Mouse (Mus musculus) retina, adult 2 months (tissue): Measurements from ENCODE around the gene Serpina3g.
"Not testable (repeated sequence)": the region's sequence is repeated elsewhere in the genome, so short reads cannot be mapped to it uniquely, and the experiment has no call there.

ENCODE experiments used
- DNase-seq: peaks from one replicate; pipeline ENCODE4 v3.0.0-alpha.2; 2012; ENCODE audit warnings: low read depth, low spot score

Gene Serpina3g

DNA sequence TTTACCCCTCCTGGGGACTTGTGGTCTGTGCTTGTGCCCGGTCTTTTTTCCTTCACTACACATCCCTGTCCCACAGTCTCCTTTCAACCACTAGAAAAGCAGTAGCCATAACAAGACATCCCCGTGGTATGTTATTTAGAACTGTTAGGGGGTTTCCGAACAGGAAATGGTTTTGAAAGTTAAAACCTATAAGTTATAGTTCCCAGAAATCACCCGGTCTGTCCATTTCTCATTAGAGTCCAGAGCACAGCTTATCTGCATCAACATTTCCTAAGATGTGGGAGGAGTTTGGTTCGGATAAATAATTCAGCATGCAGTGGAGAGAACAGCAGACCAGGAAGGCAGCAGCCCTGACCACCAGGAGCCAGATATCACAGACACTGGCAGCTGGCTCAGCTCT is at the start of gene Serpina3g:
Serpina3g (plus strand) TSS at position 331 of the 400 bp plus-strand sequence.
- DNase-seq = no peak

DNA sequence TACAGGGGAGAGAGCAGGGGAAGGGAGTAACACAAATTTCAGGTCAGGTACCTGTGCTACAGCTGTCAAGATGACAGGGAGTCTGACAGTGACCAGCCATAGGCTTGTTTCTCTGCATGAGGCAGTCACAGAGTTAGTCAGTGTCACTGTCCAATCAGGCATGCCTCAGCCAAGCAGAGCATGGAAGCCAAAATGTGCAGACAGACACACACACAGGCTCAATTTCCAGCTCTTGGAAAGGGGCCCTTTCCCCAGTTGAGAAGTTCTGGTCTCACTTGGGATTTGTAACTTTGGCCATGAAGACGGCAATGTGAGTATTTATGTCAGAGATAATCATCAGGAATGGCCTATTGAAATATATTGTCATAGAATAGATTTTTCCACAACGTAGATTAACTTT is 46.8 kb upstream of the Serpina3g start:
- no peak for DNase-seq

DNA sequence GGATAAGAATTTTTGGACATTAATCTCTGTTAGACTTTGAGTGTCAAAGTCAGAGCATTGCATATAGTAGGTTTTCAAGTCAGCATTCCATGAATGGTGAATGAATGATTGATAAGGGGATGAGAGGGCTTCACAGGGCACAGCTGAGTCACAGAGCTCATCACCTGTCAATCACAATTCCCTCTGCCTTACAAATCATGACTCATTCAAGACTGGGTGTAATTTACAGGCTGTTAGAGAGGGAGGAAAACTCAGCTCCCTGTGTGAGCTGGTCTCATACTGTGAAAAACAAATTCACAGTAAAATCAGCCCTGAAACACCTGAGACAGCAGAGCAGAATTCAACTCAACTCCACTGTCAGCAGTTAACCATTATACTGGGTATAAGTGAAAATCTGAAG is 45.2 kb upstream of the Serpina3g start:
- DNase-seq = no peak

DNA sequence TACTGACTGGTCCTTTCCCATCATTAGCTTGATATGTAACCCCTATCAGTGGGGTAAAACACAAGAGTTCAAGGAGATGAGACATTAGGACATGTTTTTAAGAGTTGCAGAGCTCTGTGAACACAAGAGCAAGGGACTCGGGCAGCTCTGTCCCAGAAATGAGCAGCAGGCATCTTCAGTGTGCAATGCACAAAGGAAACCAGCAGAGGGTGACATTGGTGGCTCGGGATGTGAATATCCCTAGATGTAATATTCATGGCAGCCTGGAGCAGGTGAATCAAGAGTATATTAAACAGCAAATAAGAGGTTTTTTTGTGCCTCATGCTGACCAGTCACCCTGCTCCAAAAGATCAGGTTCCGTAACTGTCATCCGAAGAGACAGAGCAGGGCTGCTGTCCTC is 26.9 kb upstream of the Serpina3g start:
- DNase-seq = no peak

DNA sequence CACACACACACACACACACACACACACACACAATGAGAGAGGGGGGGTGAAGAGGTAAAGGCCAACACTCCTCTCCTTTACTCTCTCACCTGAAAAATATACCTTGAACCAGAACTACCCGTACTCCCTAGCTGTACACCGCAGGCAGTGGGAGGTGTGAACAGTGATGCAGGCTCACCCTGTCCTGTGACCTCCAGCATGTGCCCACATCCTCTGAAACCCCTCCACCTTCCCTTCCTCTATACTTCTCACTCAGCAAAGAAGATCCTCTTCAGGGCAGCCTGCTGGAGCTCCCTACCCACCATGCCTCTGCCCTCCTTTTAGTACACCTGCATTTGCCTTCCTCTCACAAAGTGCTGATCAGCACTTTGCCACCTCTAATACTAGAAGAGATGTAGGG is 26.2 kb upstream of the Serpina3g start:
- no peak for DNase-seq

DNA sequence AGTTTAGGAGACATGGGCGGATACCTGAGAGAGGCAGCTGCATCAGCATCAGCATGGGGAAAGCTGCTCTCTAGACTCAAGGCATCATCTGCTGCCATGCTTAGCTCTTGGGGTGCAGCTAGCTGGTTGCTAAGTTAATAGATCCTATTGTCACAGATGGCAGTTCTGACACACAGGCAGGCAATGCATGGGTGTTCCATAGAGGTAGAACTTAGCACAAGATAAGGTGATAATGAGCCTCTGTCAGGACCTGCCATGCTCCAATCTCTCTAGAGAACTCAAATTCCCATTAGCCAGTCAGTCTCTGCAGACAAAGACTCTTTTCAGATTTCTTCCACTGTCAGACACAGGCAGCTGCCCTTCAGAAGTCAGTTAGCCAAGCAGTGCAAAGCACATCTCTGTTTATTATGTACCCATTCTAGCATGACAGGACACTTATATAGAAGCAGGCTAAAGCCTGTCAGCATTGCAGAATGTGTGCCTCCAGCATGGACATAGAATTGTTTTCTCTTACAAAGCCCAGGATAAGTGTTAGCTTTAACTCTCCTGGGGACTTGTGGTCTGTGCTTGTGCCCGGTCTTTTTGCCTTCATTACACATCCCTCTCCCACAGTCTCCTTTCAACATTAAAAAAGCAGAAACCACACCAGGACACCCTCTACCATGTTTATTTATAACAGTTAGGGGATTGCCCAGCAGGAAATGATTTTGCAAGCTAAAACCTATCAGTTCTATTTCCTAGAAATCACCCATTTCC is 22.2 kb upstream of the Serpina3g start:
- no peak for DNase-seq

DNA sequence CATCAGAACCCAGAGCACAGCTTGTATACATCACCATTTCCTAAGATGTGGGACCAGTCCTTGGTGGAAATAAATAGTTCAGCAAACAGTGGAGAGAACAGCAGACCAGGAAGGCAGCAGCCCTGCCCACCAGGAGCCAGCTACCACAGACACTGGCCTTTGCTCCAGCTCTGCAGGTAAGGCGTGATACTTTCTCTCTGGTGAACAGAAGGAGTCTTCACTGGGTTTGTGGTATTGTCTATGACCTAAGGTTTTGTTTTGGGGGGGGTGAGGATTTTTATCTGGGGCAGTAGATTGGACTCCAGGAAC is 21.6 kb upstream of the Serpina3g start, which contains the start of gene Serpina3f:
Serpina3f (plus strand) TSS at position 100 of the 309 bp plus-strand sequence.
- DNase-seq = no peak

DNA sequence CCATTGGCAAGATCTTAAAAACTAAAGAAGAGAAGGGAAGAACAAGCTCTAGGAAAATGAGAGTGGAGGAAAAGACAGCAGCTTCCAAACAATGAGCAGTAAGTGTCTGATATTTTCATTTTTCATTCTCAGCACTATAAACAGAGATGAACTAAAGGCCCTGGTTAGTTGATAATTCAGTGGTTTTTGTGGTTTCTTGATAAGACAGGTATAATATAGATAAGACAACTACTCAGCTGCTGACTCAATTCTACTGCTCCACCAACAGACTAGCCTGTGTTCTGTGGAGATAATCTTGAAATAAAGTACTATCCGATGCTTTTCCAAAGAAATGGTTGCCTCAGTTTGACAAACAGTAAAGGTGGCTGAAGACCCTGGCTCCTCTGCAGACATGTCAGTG is 20.8 kb upstream of the Serpina3g start:
- DNase-seq = no peak

DNA sequence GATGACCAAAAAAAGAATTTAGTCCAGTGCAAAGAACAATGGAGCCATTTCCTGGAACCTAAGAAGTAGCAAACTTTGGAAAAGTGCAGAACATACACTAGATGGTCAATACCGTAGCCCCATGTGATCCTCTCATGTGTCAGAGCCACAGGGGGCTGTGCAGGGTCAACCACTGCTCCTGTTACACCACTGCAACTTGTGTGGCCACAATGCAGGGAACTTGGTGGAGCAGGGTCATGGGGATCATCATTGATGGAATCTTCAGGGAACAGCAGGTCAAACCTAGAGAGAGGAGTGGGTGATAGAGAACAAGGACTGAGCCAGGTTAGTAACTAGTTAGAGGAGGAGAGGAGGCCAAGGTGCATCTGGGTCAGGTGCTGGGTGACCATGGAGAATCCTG is 14.4 kb upstream of the Serpina3g start:
- no peak for DNase-seq

DNA sequence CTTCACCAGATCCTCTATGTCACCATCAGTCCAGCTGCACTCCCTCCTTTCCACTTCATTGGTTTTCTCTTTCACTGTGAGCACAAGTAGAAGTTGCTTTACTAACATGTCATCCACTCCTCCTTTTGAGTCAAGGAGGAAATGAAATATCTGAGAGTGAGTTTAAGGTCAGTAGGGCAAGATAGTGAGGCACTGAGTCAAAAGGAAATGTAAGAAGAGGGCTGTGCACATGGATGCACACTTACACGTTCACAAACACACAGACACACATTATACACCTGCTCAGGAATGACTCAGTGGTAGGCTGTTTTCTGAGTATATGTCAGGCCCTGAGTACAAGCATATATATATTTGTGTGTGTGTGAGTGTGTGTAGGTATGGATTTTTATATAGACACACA is 12.4 kb upstream of the Serpina3g start:
- DNase-seq = no peak

DNA sequence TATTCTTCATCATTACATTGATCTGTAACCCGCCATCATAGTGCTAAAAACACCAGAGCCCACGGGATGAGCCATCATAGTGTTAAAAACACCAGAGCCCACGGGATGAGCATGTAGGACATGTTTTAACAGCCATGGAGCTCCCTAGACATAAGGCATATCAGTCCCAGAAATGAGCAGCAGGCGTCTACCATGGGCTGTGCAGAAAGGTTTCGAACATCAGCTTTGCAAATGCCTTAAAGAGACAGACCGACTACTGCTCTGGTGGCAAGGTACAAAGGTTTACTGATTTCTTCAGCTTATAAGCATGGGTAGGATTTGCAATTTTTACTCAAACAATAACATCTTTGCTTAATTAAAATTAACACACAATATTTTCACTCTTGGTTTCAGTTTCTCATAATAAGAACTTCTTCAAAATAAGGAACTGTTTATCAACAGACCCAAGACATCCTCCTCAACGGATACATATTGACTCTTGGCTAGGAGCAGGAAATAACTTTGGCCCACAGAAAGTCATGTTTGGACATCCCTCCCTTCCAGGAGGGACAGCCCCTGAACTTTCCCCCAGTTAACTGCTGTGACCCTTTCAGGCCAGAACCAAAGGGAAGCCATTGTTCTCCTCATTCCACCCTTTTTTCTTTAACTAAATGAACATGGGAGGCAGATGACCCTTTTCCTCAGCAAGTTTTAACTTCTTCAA is 11.3 kb upstream of the Serpina3g start:
- no peak for DNase-seq

DNA sequence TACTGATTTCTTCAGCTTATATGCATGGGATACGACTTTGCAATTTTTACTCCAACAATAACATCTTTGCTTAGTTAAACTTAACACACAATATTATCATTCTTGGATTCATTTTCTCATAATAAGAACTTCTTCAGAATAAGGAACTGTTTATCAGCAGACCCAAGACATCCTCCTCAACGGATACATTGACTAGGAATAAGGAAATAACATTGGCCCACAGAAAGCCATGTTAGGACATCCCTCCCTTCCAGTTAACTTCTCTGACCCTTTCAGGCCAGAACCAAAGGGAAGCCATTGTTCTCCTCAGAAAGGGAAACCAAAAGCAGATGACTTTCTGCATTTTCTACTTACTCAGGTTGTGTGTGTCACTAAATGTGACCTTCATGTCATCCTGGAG is 5.3 kb upstream of the Serpina3g start:
- no peak for DNase-seq

DNA sequence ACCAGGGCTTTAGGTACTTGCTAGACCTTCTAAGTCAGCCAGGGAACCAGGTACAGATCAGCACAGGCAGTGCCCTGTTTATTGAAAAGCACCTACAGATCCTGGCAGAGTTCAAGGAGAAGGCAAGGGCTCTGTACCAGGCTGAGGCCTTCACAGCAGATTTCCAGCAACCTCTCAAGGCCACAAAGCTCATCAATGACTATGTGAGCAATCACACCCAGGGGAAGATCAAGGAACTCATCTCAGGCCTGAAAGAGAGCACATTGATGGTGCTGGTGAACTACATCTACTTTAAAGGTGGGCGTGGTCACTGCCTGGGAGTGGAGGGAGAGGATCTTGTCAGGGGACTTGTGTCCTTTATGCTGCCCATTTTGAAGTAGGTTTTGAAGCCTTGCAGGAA is 2.0 kb downstream of the Serpina3g start:
- DNase-seq = not testable (repeated sequence)

DNA sequence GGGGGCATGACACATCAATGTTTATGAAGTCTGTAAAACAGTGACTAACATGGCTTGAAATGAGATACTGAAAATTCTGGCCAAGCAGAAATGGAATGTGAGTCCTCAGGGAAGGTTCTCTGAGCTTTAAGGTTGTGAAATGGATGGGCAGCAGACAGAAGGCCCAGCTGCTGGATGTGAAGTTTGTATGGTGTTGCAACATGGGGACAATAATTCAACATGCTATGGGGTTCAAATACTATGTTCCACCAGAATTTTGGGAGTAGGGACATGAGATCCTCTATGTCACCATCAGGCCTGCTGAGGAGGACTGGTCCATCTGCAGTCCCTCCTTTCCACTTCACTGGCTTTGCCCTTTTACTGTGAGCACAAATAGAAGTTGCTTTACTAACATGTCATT is 7.3 kb downstream of the Serpina3g start:
- no peak for DNase-seq

DNA sequence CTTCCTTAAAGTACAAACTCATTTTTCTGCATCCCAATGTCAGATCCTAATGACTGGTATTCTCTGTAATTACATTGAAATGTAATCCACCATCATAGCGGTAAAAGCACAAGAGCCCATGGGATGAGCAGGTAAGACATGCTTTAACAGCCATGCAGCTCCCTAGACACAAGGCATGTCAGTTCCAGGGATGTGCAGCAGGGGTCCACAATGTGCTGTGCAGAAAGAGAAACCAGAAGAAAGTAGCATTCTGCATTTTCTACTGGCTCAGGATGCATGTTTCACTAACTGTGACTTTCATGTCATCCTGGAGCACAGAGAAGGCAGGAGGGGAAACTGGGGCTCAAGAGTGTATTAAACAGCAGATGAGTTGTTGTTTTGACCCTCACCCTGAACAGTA is 9.0 kb downstream of the Serpina3g start:
- DNase-seq = no peak

DNA sequence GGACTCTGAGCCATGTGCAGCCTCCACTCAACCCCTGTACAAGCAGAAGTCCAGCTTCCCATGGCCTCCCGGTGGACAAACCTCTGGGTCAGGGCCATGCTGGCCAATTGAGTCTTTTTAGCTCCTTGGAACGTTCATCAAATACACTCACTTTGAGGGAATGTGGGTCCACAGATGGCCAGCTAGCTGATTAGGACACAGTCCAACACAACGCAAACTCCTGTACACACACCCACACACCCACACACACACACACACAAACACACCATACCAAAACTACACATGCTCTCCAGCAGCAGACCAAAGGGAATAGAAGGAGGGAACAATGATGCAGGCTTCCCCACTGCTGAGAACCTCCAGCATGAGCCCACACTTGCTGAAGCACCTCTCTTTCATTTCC is 9.6 kb downstream of the Serpina3g start:
- no peak for DNase-seq

DNA sequence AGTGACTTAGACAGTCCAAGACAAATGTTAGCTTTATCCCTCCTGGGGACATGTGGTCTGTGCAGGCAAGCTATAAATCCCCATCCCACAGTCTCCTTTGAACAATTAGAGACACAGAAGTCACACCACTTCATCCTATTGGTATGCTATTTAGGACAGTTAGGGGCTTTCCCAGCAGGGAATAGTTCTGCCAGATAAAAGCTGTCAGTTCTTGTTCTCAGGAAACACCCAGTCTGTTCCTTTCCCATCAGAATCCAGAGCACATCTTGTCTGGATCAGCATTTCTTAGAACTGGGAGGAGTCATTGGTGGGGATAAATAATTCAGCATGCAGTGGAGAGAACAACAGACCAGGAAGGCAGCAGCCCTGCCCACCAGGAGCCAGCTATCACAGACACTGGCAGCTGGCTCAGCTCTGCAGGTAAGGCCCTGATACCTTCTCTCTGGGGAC is 11.5 kb downstream of the Serpina3g start:
- no peak for DNase-seq

DNA sequence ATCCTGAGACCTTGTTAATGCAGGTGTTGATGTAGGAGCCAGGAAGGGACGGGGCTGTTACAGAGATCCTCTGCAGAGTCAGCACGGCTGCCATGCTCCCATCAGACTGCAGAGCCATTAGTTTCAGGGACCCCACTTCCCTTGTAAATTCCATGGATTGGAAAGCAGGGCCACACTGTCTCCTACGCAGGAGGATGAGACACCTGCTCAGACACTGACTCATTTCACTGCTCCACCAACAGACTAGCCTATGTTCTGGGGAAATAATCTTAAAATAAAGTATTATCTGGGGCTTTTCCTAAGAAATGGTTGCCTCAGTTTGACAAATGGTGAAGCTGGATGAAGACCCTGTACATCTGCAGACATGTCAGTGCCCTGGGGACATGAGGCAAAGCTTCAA is 12.2 kb downstream of the Serpina3g start:
- no peak for DNase-seq

DNA sequence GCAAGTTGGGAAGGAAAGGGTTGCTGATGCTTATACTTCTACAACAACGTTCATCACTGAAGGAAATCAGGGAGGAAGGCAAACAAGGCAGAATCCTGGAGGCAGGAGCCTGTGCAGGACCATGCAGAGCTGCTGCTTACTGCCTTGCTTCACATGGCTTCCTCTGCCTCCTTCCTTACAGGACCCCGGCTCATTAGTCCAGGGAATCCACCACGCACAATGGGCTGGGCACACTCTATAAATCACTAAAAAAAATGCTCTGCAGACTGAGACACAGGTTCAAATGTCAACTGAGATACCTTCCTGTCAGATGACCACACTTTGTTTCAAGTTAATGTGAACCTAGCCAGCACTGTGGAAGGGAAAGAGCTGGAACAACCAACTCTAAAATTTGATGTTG is 25.0 kb downstream of the Serpina3g start:
- no peak for DNase-seq

DNA sequence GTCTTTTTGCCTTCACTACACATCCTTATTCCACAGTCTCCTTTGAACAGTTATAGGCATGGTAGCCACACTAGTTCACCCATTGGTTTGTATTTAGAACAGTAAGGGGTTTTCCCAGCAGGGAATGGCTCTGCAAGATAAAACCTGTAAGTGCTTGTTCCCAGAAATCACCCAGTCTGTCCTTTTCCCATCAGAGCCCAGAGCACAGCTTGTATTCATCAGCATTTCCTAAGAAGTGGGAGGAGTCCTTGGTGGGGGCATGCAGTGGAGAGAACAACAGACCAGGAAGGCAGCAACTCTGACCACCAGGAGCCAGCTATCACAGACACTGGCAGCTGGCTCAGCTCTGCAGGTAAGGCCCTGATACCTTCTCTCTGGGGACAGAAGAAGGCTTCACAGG is 26.8 kb downstream of the Serpina3g start, which contains the start of gene Serpina3i:
Serpina3i (plus strand) TSS at position 260 of the 400 bp plus-strand sequence.
- DNase-seq = no peak

DNA sequence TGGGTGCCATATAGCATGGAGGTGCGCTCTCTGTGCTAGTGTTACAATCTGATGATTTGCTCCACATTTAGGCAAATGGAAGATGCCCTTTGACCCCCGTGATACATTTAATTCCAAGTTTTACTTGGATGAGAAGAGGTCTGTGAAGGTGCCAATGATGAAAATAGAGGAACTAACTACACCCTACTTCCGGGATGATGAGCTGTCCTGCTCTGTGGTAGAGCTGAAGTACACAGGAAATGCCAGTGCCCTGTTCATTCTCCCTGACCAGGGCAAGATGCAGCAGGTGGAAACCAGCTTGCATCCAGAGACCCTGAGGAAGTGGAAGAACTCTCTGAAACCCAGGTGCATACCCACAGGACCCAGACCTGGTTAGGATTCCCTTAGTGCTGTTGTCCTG is 30.3 kb downstream of the Serpina3g start:
- no peak for DNase-seq

DNA sequence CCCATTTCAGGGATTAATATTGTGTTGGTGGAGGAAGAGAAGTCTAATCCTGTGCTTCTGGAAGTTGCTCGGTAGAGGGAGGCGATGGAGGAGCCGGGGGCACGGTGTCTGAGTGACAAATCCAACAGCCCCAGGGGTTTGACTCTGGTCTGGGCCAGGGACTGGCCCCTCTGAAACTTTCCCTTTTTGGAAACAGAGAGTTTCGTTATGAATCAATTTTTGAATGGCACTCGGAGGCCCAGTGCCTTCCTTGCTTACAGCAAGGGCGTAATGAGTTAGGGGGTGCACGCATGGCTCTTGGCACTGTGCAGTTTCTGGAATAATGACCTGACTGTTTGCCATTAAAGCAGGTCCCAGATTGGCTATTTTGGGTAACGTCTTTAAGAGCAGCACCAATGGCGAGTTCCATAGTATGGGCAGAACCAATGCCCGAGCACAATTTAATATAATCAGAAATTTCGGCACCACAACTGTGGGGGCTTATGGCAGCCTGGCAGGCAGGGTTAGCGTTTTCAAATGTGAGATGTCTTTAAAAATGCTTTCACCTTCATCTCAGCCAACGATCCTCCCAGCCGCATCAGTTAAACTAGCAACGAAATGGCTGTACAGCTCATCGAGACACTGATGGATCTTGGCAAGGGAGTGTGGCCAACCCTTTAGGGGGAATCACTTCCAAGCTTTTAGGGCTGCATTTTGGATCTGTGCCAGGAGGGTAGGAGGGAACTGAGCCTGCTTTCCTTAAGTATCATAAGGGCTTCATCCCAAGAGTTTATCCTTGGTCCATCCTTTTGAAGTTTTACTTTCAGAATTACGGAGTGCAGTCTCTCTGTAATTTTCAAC is 42.4 kb downstream of the Serpina3g start:
- no peak for DNase-seq
